Mouse (Mus musculus) erythroblast, embryonic 14.5 days (primary cell): Measurements from ENCODE around the gene Cog2.

Experiments
- GATA1 ChIP-seq: IDR thresholded peaks from 2 replicates; pipeline ENCODE4 v1.6.1; 2012; ENCODE audit warnings: low read length, inconsistent platforms, mixed read lengths
- TAL1 ChIP-seq: IDR thresholded peaks from 3 replicates; pipeline ENCODE4 v1.6.1; 2012; ENCODE audit warnings: low read length, inconsistent platforms, mixed read lengths

- TF ChIP-seq GATA1 (no peak), TAL1 (no peak)
Measured at GRCm38 (mm10) chr8:124589393-124589792, 68.8 kb downstream of the Cog2 start.
